Mouse (Mus musculus) G1E (cell line): Measurements from ENCODE around the gene Trip11.

Experiments used
- CTCF ChIP-seq: IDR thresholded peaks from 2 replicates; pipeline ENCODE4 v1.5.1; 2012; ENCODE audit warnings: low read depth, low read length, inconsistent platforms, mixed read lengths
- GATA1 ChIP-seq: IDR thresholded peaks from 2 replicates; pipeline ENCODE4 v1.6.1; 2012; ENCODE audit warnings: borderline replicate concordance, low read length, inconsistent platforms, mixed read lengths
- TAL1 ChIP-seq: conservative IDR thresholded peaks from 2 replicates; pipeline ENCODE4 v1.6.1; 2012; ENCODE audit warnings: low read depth, low read length, inconsistent platforms, mixed read lengths

- TF ChIP-seq CTCF = no peak
- no peak for TF ChIP-seq GATA1
- no peak for TF ChIP-seq TAL1
These were observed 80.0 kb downstream of the Trip11 start for GRCm38 (mm10) chr12:101833115-101833506.
